Mouse (Mus musculus): ENCODE measurements around the gene Fignl2. TPM values are rescaled to one million over a fixed set of nuclear protein-coding genes. Genes with fewer than 3 reads are reported as not detected.

Gene Fignl2
- polyA plus RNA-seq, 1 experiment, result 0.02 TPM

DNA sequence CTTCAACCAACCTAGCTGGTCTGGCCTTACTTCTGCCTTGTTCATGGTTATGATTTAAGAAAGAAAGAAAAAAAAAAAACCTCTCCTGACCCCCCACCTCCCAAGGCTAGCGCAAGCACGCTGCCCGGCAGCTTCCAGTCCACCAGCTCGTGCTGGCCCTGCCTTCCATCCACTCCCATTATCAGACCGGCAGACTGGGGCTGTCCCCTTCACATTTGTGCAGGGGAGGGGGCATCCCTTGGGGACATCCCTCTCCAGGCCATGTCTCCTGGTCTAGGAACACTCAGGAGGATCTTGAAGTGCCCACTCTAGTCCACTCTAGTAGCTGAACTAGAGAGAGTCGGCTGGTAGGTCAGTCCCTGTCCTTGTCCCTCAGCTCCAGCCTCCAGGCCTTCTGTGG, 33.8 kb downstream of the Fignl2 start:
- Histone ChIP-seq H3ac (ENCODE audit: control insufficient read depth, insufficient read length) (no peak overlapping the region), H3K36me3 (ENCODE audit: control insufficient read depth, insufficient read depth) (no peaks in the 10 kb centered on the region), H3K4me2 (ENCODE audit: low read depth) (no peak overlapping the region), H3K4me3 (no peak overlapping the region), H3K27me3 (ENCODE audit: control insufficient read depth, insufficient read depth, insufficient read length) (peaks cover 91% of the 10 kb centered on the region), H3K79me2 (ENCODE audit: control insufficient read depth, insufficient read depth) (no peaks in the 10 kb centered on the region)
- TF ChIP-seq REST (IDR thresholded peaks at IDR 0.05; ENCODE audit: insufficient read depth, insufficient read length), result no peak

DNA sequence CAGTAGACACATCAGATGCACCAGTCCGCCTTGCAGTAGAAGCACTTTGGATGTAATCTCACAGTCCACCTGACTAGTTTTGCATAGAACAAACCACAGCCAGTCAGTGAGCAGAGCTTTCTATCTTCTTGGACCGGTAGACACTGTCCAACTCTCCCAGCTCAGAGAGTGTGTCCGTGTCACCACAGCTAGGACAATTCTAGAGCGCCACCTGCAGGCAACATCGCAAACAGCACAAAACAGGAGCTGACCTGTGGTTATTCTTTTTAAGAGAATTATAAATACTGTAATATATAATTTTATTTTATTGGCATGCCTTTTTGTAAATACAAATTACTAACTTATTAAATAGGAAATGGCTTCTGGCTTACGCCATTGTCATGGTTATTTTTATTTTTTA, 35.8 kb downstream of the Fignl2 start:
- Histone ChIP-seq H3K4me2 (ENCODE audit: low read depth) (no peak overlapping the region), H3K27me3 (ENCODE audit: control insufficient read depth, insufficient read depth, insufficient read length) (peaks cover 78% of the 10 kb centered on the region), H3K4me3 (no peak overlapping the region), H3K36me3 (ENCODE audit: control insufficient read depth, insufficient read depth) (no peaks in the 10 kb centered on the region), H3K79me2 (ENCODE audit: control insufficient read depth, insufficient read depth) (no peaks in the 10 kb centered on the region), H3ac (ENCODE audit: control insufficient read depth, insufficient read length) (no peak overlapping the region)
- TF ChIP-seq POLR2A (IDR thresholded peaks at IDR 0.05; ENCODE audit: insufficient read length, low read depth) (no peak), E2F4 (IDR thresholded peaks at IDR 0.05; ENCODE audit: insufficient read depth) (no peak), POLR2AphosphoS2 (IDR thresholded peaks at IDR 0.05; ENCODE audit: insufficient read length, low read depth) (no peak), MYOG (IDR thresholded peaks at IDR 0.05; ENCODE audit: control insufficient read depth in 1 of 3, insufficient read depth in 1 of 3, insufficient read length in 2 of 3, low read depth in 2 of 3) (no peak), MAX (IDR thresholded peaks at IDR 0.05; ENCODE audit: low read depth) (no peak), MYOD1 (IDR thresholded peaks at IDR 0.05; ENCODE audit: control insufficient read depth in 1 of 3, insufficient read length in 2 of 3, low read depth in 2 of 3) (no peak), USF1 (IDR thresholded peaks at IDR 0.05; ENCODE audit: low read depth) (no peak), TCF12 (IDR thresholded peaks at IDR 0.05; ENCODE audit: insufficient read depth, poor library complexity, severe bottlenecking) (no peak), CEBPB (IDR thresholded peaks at IDR 0.05; ENCODE audit: insufficient read depth, poor library complexity, severe bottlenecking) (no peak), SRF (IDR thresholded peaks at IDR 0.05; ENCODE audit: control insufficient read depth, insufficient read length, low read depth) (no peak), TCF3 (IDR thresholded peaks at IDR 0.05; ENCODE audit: insufficient read length, low read depth) (no peak), REST (IDR thresholded peaks at IDR 0.05; ENCODE audit: insufficient read depth, insufficient read length) (no peak)

DNA sequence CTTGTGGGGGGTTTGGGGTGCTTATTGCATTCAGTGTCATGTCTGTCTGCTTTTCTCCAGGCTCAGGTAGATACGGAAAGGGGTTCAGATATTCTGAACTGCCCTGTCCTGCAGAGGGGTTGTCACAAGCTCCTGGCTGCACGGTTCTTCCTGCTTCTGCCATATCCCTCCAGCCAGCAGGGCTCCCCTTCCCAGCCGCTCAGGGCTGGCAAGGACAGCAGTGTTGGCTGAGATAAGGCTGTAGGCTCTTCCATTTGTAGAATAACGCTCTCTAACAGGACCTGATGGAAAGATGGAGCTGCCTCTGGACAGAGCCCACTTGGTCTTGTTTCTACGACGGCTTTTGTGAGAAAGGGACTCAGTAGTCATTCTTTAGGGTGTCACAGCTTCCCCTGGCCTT, 36.4 kb downstream of the Fignl2 start:
- no peak overlapping the region for H3K4me2 ChIP-seq (ENCODE audit: low read depth)
- TF ChIP-seq CEBPB (IDR thresholded peaks at IDR 0.05; ENCODE audit: insufficient read depth, poor library complexity, severe bottlenecking) (no peak), POLR2AphosphoS2 (IDR thresholded peaks at IDR 0.05; ENCODE audit: insufficient read length, low read depth) (no peak), REST (IDR thresholded peaks at IDR 0.05; ENCODE audit: insufficient read depth, insufficient read length) (no peak), MYOG (IDR thresholded peaks at IDR 0.05; ENCODE audit: control insufficient read depth in 1 of 3, insufficient read depth in 1 of 3, insufficient read length in 2 of 3, low read depth in 2 of 3) (no peak), MAX (IDR thresholded peaks at IDR 0.05; ENCODE audit: low read depth) (no peak), TCF3 (IDR thresholded peaks at IDR 0.05; ENCODE audit: insufficient read length, low read depth) (no peak), SRF (IDR thresholded peaks at IDR 0.05; ENCODE audit: control insufficient read depth, insufficient read length, low read depth) (no peak), POLR2A (IDR thresholded peaks at IDR 0.05; ENCODE audit: insufficient read length, low read depth) (no peak), E2F4 (IDR thresholded peaks at IDR 0.05; ENCODE audit: insufficient read depth) (no peak), TCF12 (IDR thresholded peaks at IDR 0.05; ENCODE audit: insufficient read depth, poor library complexity, severe bottlenecking) (no peak), USF1 (IDR thresholded peaks at IDR 0.05; ENCODE audit: low read depth) (no peak), MYOD1 (IDR thresholded peaks at IDR 0.05; ENCODE audit: control insufficient read depth in 1 of 3, insufficient read length in 2 of 3, low read depth in 2 of 3) (no peak)
- H3K79me2 ChIP-seq (ENCODE audit: control insufficient read depth, insufficient read depth), result no peaks in the 10 kb centered on the region
- no peak overlapping the region for H3K4me3 ChIP-seq
- peaks cover 72% of the 10 kb centered on the region for H3K27me3 ChIP-seq (ENCODE audit: control insufficient read depth, insufficient read depth, insufficient read length)
- no peak overlapping the region for H3ac ChIP-seq (ENCODE audit: control insufficient read depth, insufficient read length)
- H3K36me3 ChIP-seq (ENCODE audit: control insufficient read depth, insufficient read depth), result no peaks in the 10 kb centered on the region

DNA sequence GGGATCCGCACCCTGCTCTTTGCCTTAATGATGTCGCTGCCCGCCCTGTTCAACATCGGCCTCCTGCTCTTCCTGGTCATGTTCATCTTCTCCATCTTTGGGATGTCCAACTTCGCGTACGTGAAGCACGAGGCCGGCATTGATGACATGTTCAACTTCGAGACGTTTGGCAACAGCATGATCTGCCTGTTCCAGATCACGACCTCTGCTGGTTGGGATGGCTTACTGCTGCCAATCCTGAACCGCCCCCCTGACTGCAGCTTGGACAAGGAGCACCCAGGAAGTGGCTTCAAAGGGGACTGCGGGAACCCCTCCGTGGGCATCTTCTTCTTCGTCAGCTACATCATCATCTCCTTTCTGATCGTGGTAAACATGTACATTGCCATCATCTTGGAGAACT, 38.7 kb downstream of the Fignl2 start:
- Histone ChIP-seq H3K79me2 (ENCODE audit: control insufficient read depth, insufficient read depth) (no peaks in the 10 kb centered on the region), H3K36me3 (ENCODE audit: control insufficient read depth, insufficient read depth) (no peaks in the 10 kb centered on the region), H3ac (ENCODE audit: control insufficient read depth, insufficient read length) (no peak overlapping the region), H3K4me3 (no peak overlapping the region), H3K4me2 (ENCODE audit: low read depth) (no peak overlapping the region), H3K27me3 (ENCODE audit: control insufficient read depth, insufficient read depth, insufficient read length) (peaks cover 57% of the 10 kb centered on the region)
- no peak for TF ChIP-seq POLR2A (IDR thresholded peaks at IDR 0.05; ENCODE audit: insufficient read length, low read depth)
- TF ChIP-seq MYOG (IDR thresholded peaks at IDR 0.05; ENCODE audit: control insufficient read depth in 1 of 3, insufficient read depth in 1 of 3, insufficient read length in 2 of 3, low read depth in 2 of 3), result peak in 1 of 3 experiments; percentile 4

DNA sequence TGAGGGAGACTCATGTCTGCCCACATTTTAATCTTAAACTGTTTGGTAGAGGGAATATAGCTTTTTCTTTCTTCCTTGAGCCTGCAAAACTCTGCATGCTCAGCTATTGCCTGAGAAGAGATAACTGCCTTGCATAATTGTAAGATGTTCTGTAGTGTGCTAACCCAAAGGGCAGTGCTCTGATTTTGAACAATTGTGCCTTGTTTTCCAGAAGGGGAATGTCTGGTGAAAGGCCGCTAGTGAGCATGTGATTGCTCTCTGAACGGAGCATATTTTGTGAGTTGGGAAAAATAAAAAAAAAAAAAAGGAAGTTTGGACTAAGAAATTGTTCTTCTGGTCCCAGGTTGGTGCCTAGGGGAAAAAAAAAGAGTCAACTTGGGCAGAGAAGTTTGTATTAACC, 49.4 kb downstream of the Fignl2 start:
- no peak overlapping the region for H3K4me3 ChIP-seq
- peaks cover 75% of the 10 kb centered on the region for H3K27me3 ChIP-seq (ENCODE audit: control insufficient read depth, insufficient read depth, insufficient read length)
- no peaks in the 10 kb centered on the region for H3K36me3 ChIP-seq (ENCODE audit: control insufficient read depth, insufficient read depth)
- H3K4me2 ChIP-seq (ENCODE audit: low read depth), result no peak overlapping the region
- TF ChIP-seq SRF (IDR thresholded peaks at IDR 0.05; ENCODE audit: control insufficient read depth, insufficient read length, low read depth) (no peak), POLR2AphosphoS2 (IDR thresholded peaks at IDR 0.05; ENCODE audit: insufficient read length, low read depth) (no peak), TCF12 (IDR thresholded peaks at IDR 0.05; ENCODE audit: insufficient read depth, poor library complexity, severe bottlenecking) (no peak), MAX (IDR thresholded peaks at IDR 0.05; ENCODE audit: low read depth) (no peak), MYOD1 (IDR thresholded peaks at IDR 0.05; ENCODE audit: control insufficient read depth in 1 of 3, insufficient read length in 2 of 3, low read depth in 2 of 3) (no peak), POLR2A (IDR thresholded peaks at IDR 0.05; ENCODE audit: insufficient read length, low read depth) (no peak), TCF3 (IDR thresholded peaks at IDR 0.05; ENCODE audit: insufficient read length, low read depth) (no peak), REST (IDR thresholded peaks at IDR 0.05; ENCODE audit: insufficient read depth, insufficient read length) (no peak), CEBPB (IDR thresholded peaks at IDR 0.05; ENCODE audit: insufficient read depth, poor library complexity, severe bottlenecking) (no peak), USF1 (IDR thresholded peaks at IDR 0.05; ENCODE audit: low read depth) (no peak), E2F4 (IDR thresholded peaks at IDR 0.05; ENCODE audit: insufficient read depth) (no peak), MYOG (IDR thresholded peaks at IDR 0.05; ENCODE audit: control insufficient read depth in 1 of 3, insufficient read depth in 1 of 3, insufficient read length in 2 of 3, low read depth in 2 of 3) (no peak)
- no peak overlapping the region for H3ac ChIP-seq (ENCODE audit: control insufficient read depth, insufficient read length)
- no peaks in the 10 kb centered on the region for H3K79me2 ChIP-seq (ENCODE audit: control insufficient read depth, insufficient read depth)
